Mouse (Mus musculus) bone marrow macrophage, adult 2 months (primary cell): ENCODE data around the gene Mmp21. TPM values are rescaled to one million over a fixed set of nuclear protein-coding genes. Genes with fewer than 3 reads are reported as not detected.

ENCODE experiments used
- H3K27ac ChIP-seq: 2 replicates; pipeline ENCODE4 v1.5.1; 2012; ENCODE audit warnings: low read depth, low read length; ENCODE audit not compliant: insufficient read depth
- H3K4me1 ChIP-seq: 2 replicates; pipeline ENCODE4 v1.6.1; 2012; ENCODE audit warnings: low read length; ENCODE audit not compliant: control insufficient read depth, insufficient read depth
- H3K4me3 ChIP-seq: 2 replicates; pipeline ENCODE4 v1.5.1; 2012; ENCODE audit warnings: mild to moderate bottlenecking, low read length, moderate library complexity; ENCODE audit not compliant: insufficient read depth
- CTCF ChIP-seq: IDR thresholded peaks from 2 replicates; pipeline ENCODE4 v1.5.1; 2012; ENCODE audit warnings: low read depth, mild to moderate bottlenecking, low read length, moderate library complexity
- POLR2A ChIP-seq: IDR thresholded peaks from 2 replicates; pipeline ENCODE4 v1.6.1; 2012; ENCODE audit warnings: mild to moderate bottlenecking, low read depth, low read length, borderline replicate concordance
- polyA plus RNA-seq: library from polyadenylated mRNA; stranded (reverse); fragments of >200 nt; gene quantifications from 2 replicates; pipeline ENCODE4 v1.2.4, GENCODE M21; 2012; ENCODE audit not compliant: missing spikeins, insufficient read depth, insufficient read length

Gene Mmp21
- polyA plus RNA-seq, 1 experiment, result not detected

GRCm38 (mm10) chr7:133670846-133671245, 9.0 kb downstream of the Mmp21 start:
- Histone ChIP-seq H3K4me1 (no peaks in the 10 kb centered on the region), H3K4me3 (no peak overlapping the region), H3K27ac (no peak overlapping the region)
- TF ChIP-seq CTCF, result no peak
- no peak for TF ChIP-seq POLR2A

- TF ChIP-seq POLR2A (no peak), CTCF (no peak)
Measured at GRCm38 (mm10) chr7:133669946-133670345, 9.9 kb downstream of the Mmp21 start.

GRCm38 (mm10) chr7:133669071-133669470, 10.8 kb downstream of the Mmp21 start:
- no peaks in the 10 kb centered on the region for H3K4me1 ChIP-seq
- no peak for TF ChIP-seq CTCF
- TF ChIP-seq POLR2A, result no peak
- no peak overlapping the region for H3K4me3 ChIP-seq
- H3K27ac ChIP-seq, result no peak overlapping the region

More at GRCm38 (mm10) chr7:133669946-133670345, 9.9 kb downstream of the Mmp21 start:
- Histone ChIP-seq H3K27ac (no peak overlapping the region), H3K4me1 (no peaks in the 10 kb centered on the region), H3K4me3 (no peak overlapping the region)

GRCm38 (mm10) chr7:133662467-133662866, 17.4 kb downstream of the Mmp21 start:
- TF ChIP-seq CTCF, result no peak
- no peak for TF ChIP-seq POLR2A
- Histone ChIP-seq H3K4me1 (no peaks in the 10 kb centered on the region), H3K27ac (no peak overlapping the region), H3K4me3 (no peak overlapping the region)

GRCm38 (mm10) chr7:133645716-133646115, 34.1 kb downstream of the Mmp21 start:
- Histone ChIP-seq H3K4me1 (no peaks in the 10 kb centered on the region), H3K27ac (no peak overlapping the region)
- TF ChIP-seq CTCF (no peak), POLR2A (no peak)

GRCm38 (mm10) chr7:133638821-133639220, 41.0 kb downstream of the Mmp21 start:
- TF ChIP-seq POLR2A (no peak), CTCF (no peak)
- peaks cover 11% of the 10 kb centered on the region for H3K4me1 ChIP-seq
- H3K4me3 ChIP-seq, result peak overlapping the region; percentile 100; the same call in 1 of the 2 replicates
- no peak overlapping the region for H3K27ac ChIP-seq

More at GRCm38 (mm10) chr7:133645716-133646115, 34.1 kb downstream of the Mmp21 start:
- H3K4me3 ChIP-seq, result no peak overlapping the region

- peak overlapping the region; percentile 100 for H3K4me3 ChIP-seq
- peaks cover 11% of the 10 kb centered on the region for H3K4me1 ChIP-seq
- H3K27ac ChIP-seq, result no peak overlapping the region
- TF ChIP-seq POLR2A (no peak), CTCF (no peak)
Measured at GRCm38 (mm10) chr7:133638306-133638705, 41.6 kb downstream of the Mmp21 start.

GRCm38 (mm10) chr7:133637361-133638305, 42.2 kb downstream of the Mmp21 start, which contains the start of gene Edrf1:
Gene Edrf1 (plus strand): TSS chr7:133637543.
- Histone ChIP-seq H3K4me1 (peaks cover 11% of the 10 kb centered on the region), H3K4me3 (peak within 1 kb of the TSS; percentile 100), H3K27ac (peak within 1 kb of the TSS; percentile 75)
- TF ChIP-seq CTCF (no peak), POLR2A (0 out of 2 replicates have a peak, but pooled peaks have one; percentile 62)

- Histone ChIP-seq H3K27ac (peak overlapping the region; percentile 50), H3K4me1 (peaks cover 11% of the 10 kb centered on the region), H3K4me3 (peak overlapping the region; percentile 60)
- no peak for TF ChIP-seq POLR2A
- peak; percentile 60 for TF ChIP-seq CTCF
Measured at GRCm38 (mm10) chr7:133636738-133637352, 43.0 kb downstream of the Mmp21 start.
